Mouse (Mus musculus): Measurements from ENCODE around the gene Tppp3.

DNA sequence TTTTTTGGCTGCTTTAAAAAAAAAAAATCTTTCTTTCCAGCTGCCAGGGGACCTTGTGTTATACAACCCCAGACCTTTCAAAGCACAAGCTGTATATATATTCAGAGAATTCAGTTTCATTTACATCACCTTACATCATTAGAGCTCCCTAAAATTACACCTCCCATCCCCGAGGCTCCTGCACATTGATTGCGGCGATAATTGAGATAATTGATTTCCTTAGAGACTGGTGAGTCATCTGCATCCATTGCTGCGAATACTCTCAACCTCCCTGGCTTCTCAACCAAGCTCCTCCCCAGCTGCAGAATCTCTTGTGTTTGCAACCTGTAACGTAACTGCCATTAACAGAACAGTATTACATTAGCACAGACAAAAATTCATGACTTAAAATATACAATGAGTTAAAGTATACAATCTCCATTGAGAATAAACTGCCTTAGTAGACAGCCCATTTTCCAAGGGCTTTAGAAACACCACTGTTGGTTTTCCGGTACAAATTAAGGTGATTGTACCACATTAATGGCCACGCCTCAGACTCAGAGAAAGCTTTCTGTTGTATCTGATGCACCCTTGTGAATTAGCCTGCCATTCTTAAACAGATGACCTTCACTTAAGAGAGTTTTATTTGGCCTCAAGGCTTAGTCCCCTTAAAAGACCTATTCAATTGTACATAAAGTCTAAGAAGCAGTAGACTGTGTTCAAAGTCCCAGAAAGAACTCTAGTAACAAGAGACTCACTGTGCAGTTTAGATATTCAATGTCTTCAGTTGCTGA, 39.4 kb downstream of the Tppp3 start:
- no peak for TF ChIP-seq CTCF (IDR thresholded peaks at IDR 0.05; ENCODE audit: control insufficient read depth, insufficient read depth, low read length)
- TF ChIP-seq POLR2A (IDR thresholded peaks at IDR 0.05; ENCODE audit: borderline replicate concordance, control insufficient read depth, low read depth, low read length) = no peak

Measured in bone marrow, adult 2 months (tissue).